Mouse (Mus musculus) left cerebral cortex, postnatal 36 days (tissue): ENCODE results near the gene Nr5a2. TPM values are rescaled to one million over a fixed set of nuclear protein-coding genes. Genes with fewer than 3 reads are reported as not detected.
"Not testable (repeated sequence)": the region's sequence is repeated elsewhere in the genome, so short reads cannot be mapped to it uniquely, and the experiment has no call there.

Experiments used
- DNase-seq, 2 experiments: peaks; one replicate each; pipeline ENCODE4 v3.0.0; 2021 to 2022; ENCODE audit warnings: low spot score in 2 of 2, mixed read lengths in 1 of 2
- intact Hi-C: fragments of 180-260 bp; cut with DNase I; formaldehyde crosslinking; loops from one replicate; pipeline ENCODE4 v1.15.1; 2025
- total RNA-seq, 2 experiments: library from RNA; stranded (reverse); gene quantifications; 2 replicates each; pipeline ENCODE4 v1.2.3; 2021

Nr5a2 gene
- total RNA-seq, 2 experiments from 2014 or later = 0.12 TPM; not detected in 1

GRCm38 (mm10) chr1:136866481-136867092, 93.7 kb downstream of the Nr5a2 start:
- intact Hi-C loops = no loop called here

GRCm38 (mm10) chr1:136863209-136863608, 97.0 kb downstream of the Nr5a2 start:
- intact Hi-C loops = no loop called here
- DNase-seq = no peak

More at GRCm38 (mm10) chr1:136866481-136867092, 93.7 kb downstream of the Nr5a2 start:
- no peak for DNase-seq

GRCm38 (mm10) chr1:136859454-136859853, 100.8 kb downstream of the Nr5a2 start:
- intact Hi-C loops = no loop called here
- DNase-seq = no peak

- DNase-seq = no peak
These were observed 101.5 kb downstream of the Nr5a2 start for GRCm38 (mm10) chr1:136858724-136859123.

GRCm38 (mm10) chr1:136856104-136856503, 104.1 kb downstream of the Nr5a2 start:
- no peak for DNase-seq
- intact Hi-C loops = no loop called here

More at GRCm38 (mm10) chr1:136858724-136859123, 101.5 kb downstream of the Nr5a2 start:
- intact Hi-C loops = no loop called here

- intact Hi-C loops = no loop called here
- DNase-seq = no peak
These were observed 111.5 kb downstream of the Nr5a2 start for GRCm38 (mm10) chr1:136848791-136849190.

- intact Hi-C loops = no loop called here
- DNase-seq = no peak
These were observed 114.2 kb downstream of the Nr5a2 start for GRCm38 (mm10) chr1:136846081-136846480.

GRCm38 (mm10) chr1:136845341-136845740, 114.9 kb downstream of the Nr5a2 start:
- no peak for DNase-seq
- intact Hi-C loops = no loop called here

GRCm38 (mm10) chr1:136840512-136840911, 119.7 kb downstream of the Nr5a2 start:
- intact Hi-C loops = no loop called here

GRCm38 (mm10) chr1:136839202-136839601, 121.0 kb downstream of the Nr5a2 start:
- intact Hi-C loops = no loop called here
- DNase-seq = no peak

More at GRCm38 (mm10) chr1:136840512-136840911, 119.7 kb downstream of the Nr5a2 start:
- DNase-seq = no peak

- intact Hi-C loops = no loop called here
- no peak for DNase-seq
These were observed 127.7 kb downstream of the Nr5a2 start for GRCm38 (mm10) chr1:136832305-136833152.

- intact Hi-C loops = no loop called here
- no peak for DNase-seq
These were observed 129.3 kb downstream of the Nr5a2 start for GRCm38 (mm10) chr1:136830992-136831391.

GRCm38 (mm10) chr1:136829931-136830330, 130.3 kb downstream of the Nr5a2 start:
- intact Hi-C loops = no loop called here
- DNase-seq = no peak

GRCm38 (mm10) chr1:136823897-136824296, 136.4 kb downstream of the Nr5a2 start:
- no peak for DNase-seq

GRCm38 (mm10) chr1:136800625-136801024, 159.6 kb downstream of the Nr5a2 start:
- DNase-seq = no peak
- intact Hi-C loops = no loop called here

More at GRCm38 (mm10) chr1:136823897-136824296, 136.4 kb downstream of the Nr5a2 start:
- intact Hi-C loops = no loop called here

GRCm38 (mm10) chr1:136796361-136797090, 163.7 kb downstream of the Nr5a2 start:
- intact Hi-C loops = no loop called here

GRCm38 (mm10) chr1:136792957-136793883, 167.0 kb downstream of the Nr5a2 start:
- intact Hi-C loops = not testable (repeated sequence)

More at GRCm38 (mm10) chr1:136796361-136797090, 163.7 kb downstream of the Nr5a2 start:
- no peak for DNase-seq

More at GRCm38 (mm10) chr1:136792957-136793883, 167.0 kb downstream of the Nr5a2 start:
- DNase-seq = not testable (repeated sequence)
